Mouse (Mus musculus) CH12.LX (cell line): ENCODE data around the gene Zfp771. TPM values are rescaled to one million over a fixed set of nuclear protein-coding genes. Genes with fewer than 3 reads are reported as not detected.

ENCODE experiments used
- DNase-seq: peaks from one replicate; pipeline ENCODE4 v3.0.0-alpha.2; 2013; ENCODE audit errors: extremely low read depth
- H3K27ac ChIP-seq: 2 replicates; pipeline ENCODE4 v1.5.1; 2012; ENCODE audit warnings: low read depth, mild to moderate bottlenecking, control low read depth, moderate library complexity; ENCODE audit not compliant: insufficient read depth
- H3K27me3 ChIP-seq: replicated peaks from 2 replicates; pipeline ENCODE3; 2012; ENCODE audit warnings: inconsistent platforms
- H3K36me3 ChIP-seq, 2 experiments: replicated peaks in 1 of 2; 2 replicates each; pipeline versions ENCODE3 to v1.6.1; 2012; ENCODE audit warnings: inconsistent platforms in 1 of 2, low read length in 1 of 2, mild to moderate bottlenecking in 1 of 2, mixed read lengths in 1 of 2, moderate library complexity in 1 of 2; ENCODE audit not compliant: control insufficient read depth in 1 of 2, insufficient read depth in 1 of 2
- H3K4me1 ChIP-seq, 2 experiments: 2 replicates each; pipeline ENCODE4 v1.6.1; 2012; ENCODE audit warnings: inconsistent platforms in 1 of 2, moderate library complexity in 1 of 2; ENCODE audit not compliant: insufficient read depth in 2 of 2, control insufficient read depth in 1 of 2
- H3K4me2 ChIP-seq: 2 replicates; pipeline ENCODE4 v1.6.1; 2012; ENCODE audit warnings: low read depth, mild to moderate bottlenecking, control low read depth; ENCODE audit not compliant: poor library complexity, insufficient read depth, severe bottlenecking
- H3K4me3 ChIP-seq, 3 experiments: fragments of 150-350 bp in 1 of 3; sonication (generic) in 1 of 3; replicated peaks in 1 of 3; 2 replicates each; pipeline versions ENCODE3 to v1.5.1; 2011 to 2012; ENCODE audit warnings: low read depth in 2 of 3, low read length in 2 of 3, mild to moderate bottlenecking in 2 of 3, moderate library complexity in 2 of 3, control low read depth in 1 of 3, improper control_type of control experiment in 1 of 3, inconsistent platforms in 1 of 3, mixed read lengths in 1 of 3; ENCODE audit not compliant: poor library complexity in 1 of 3
- H3K79me2 ChIP-seq: replicated peaks from 2 replicates; pipeline ENCODE4 v1.6.1; 2012; ENCODE audit warnings: mild to moderate bottlenecking, moderate library complexity; ENCODE audit not compliant: control insufficient read depth, poor library complexity, insufficient read depth, severe bottlenecking; ENCODE audit errors: extremely low read depth
- H3K9ac ChIP-seq: 2 replicates; pipeline ENCODE4 v1.6.1; 2012; ENCODE audit warnings: low read depth, mild to moderate bottlenecking, control low read depth, moderate library complexity; ENCODE audit not compliant: insufficient read depth
- H3K9me3 ChIP-seq: replicated peaks from 2 replicates; pipeline ENCODE3; 2012; ENCODE audit warnings: low read length, inconsistent platforms, mixed read lengths
- BHLHE40 ChIP-seq: IDR thresholded peaks from 2 replicates; pipeline ENCODE4 v1.6.1; 2011; ENCODE audit warnings: mild to moderate bottlenecking, low read depth, low read length, improper control_type of control experiment
- CHD2 ChIP-seq: IDR thresholded peaks from 2 replicates; pipeline ENCODE4 v1.6.1; 2011; ENCODE audit warnings: low read length, improper control_type of control experiment
- CTCF ChIP-seq, 2 experiments: IDR thresholded peaks in 1 of 2; conservative IDR thresholded peaks in 1 of 2; 2 replicates each; pipeline ENCODE4 v1.5.1; 2011 to 2012; ENCODE audit warnings: low read depth in 2 of 2, low read length in 2 of 2, improper control_type of control experiment in 1 of 2, inconsistent platforms in 1 of 2, mild to moderate bottlenecking in 1 of 2, moderate library complexity in 1 of 2
- E2F4 ChIP-seq: IDR thresholded peaks from 2 replicates; pipeline ENCODE4 v1.6.1; 2011; ENCODE audit warnings: low read depth, low read length, improper control_type of control experiment; ENCODE audit not compliant: insufficient replicate concordance
- ELF1 ChIP-seq: IDR thresholded peaks from 2 replicates; pipeline ENCODE4 v1.6.1; 2014; ENCODE audit warnings: low read depth, mild to moderate bottlenecking, inconsistent platforms, low read length, improper control_type of control experiment
- EP300 ChIP-seq: IDR thresholded peaks from 2 replicates; pipeline ENCODE4 v1.6.1; 2011; ENCODE audit warnings: low read length, improper control_type of control experiment
- ETS1 ChIP-seq: conservative IDR thresholded peaks from 2 replicates; pipeline ENCODE4 v1.6.1; 2012; ENCODE audit warnings: low read depth, mild to moderate bottlenecking, inconsistent platforms, low read length, improper control_type of control experiment, moderate library complexity
- HCFC1 ChIP-seq: IDR thresholded peaks from 2 replicates; pipeline ENCODE4 v1.6.1; 2012; ENCODE audit warnings: low read depth, mild to moderate bottlenecking, inconsistent platforms, low read length, improper control_type of control experiment
- IRF4 ChIP-seq: IDR thresholded peaks from 2 replicates; pipeline ENCODE4 v1.6.1; 2014; ENCODE audit warnings: low read depth, mild to moderate bottlenecking, inconsistent platforms, low read length, improper control_type of control experiment
- JUND ChIP-seq: conservative IDR thresholded peaks from 2 replicates; pipeline ENCODE4 v1.6.1; 2011; ENCODE audit warnings: low read depth, low read length, improper control_type of control experiment
- KAT2A ChIP-seq: IDR thresholded peaks from 2 replicates; pipeline ENCODE4 v1.6.1; 2012; ENCODE audit warnings: low read length, improper control_type of control experiment, inconsistent platforms; ENCODE audit not compliant: insufficient replicate concordance
- MAFK ChIP-seq: IDR thresholded peaks from 2 replicates; pipeline ENCODE4 v1.6.1; 2011; ENCODE audit warnings: low read length, improper control_type of control experiment; ENCODE audit not compliant: insufficient replicate concordance
- MAX ChIP-seq: IDR thresholded peaks from 2 replicates; pipeline ENCODE4 v1.6.1; 2011; ENCODE audit warnings: low read length, improper control_type of control experiment
- MAZ ChIP-seq: IDR thresholded peaks from 2 replicates; pipeline ENCODE4 v1.6.1; 2012; ENCODE audit warnings: low read depth, mild to moderate bottlenecking, inconsistent platforms, low read length, improper control_type of control experiment, moderate library complexity
- MEF2A ChIP-seq: IDR thresholded peaks from 2 replicates; pipeline ENCODE4 v1.6.1; 2014; ENCODE audit warnings: low read depth, mild to moderate bottlenecking, inconsistent platforms, low read length, improper control_type of control experiment, borderline replicate concordance
- MXI1 ChIP-seq: IDR thresholded peaks from 2 replicates; pipeline ENCODE4 v1.6.1; 2011; ENCODE audit warnings: mild to moderate bottlenecking, low read depth, low read length, improper control_type of control experiment
- MYC ChIP-seq: IDR thresholded peaks from 2 replicates; pipeline ENCODE4 v1.6.1; 2011; ENCODE audit warnings: low read depth, mild to moderate bottlenecking, improper control_type of control experiment, low read length
- NELFE ChIP-seq: IDR thresholded peaks from 2 replicates; pipeline ENCODE4 v1.6.1; 2011; ENCODE audit warnings: low read depth, low read length, improper control_type of control experiment
- NRF1 ChIP-seq: IDR thresholded peaks from 2 replicates; pipeline ENCODE4 v1.6.1; 2014; ENCODE audit warnings: low read depth, mild to moderate bottlenecking, inconsistent platforms, low read length, improper control_type of control experiment, moderate library complexity
- POLR2A ChIP-seq: IDR thresholded peaks from 2 replicates; pipeline ENCODE4 v1.6.1; 2011; ENCODE audit warnings: low read depth, mild to moderate bottlenecking, improper control_type of control experiment, low read length
- RAD21 ChIP-seq: IDR thresholded peaks from 2 replicates; pipeline ENCODE4 v1.6.1; 2011; ENCODE audit warnings: low read depth, mild to moderate bottlenecking, low read length, improper control_type of control experiment, moderate library complexity
- SIN3A ChIP-seq: IDR thresholded peaks from 2 replicates; pipeline ENCODE4 v1.6.1; 2012; ENCODE audit warnings: low read length, improper control_type of control experiment, inconsistent platforms
- SMC3 ChIP-seq: IDR thresholded peaks from 2 replicates; pipeline ENCODE4 v1.6.1; 2011; ENCODE audit warnings: low read depth, low read length, improper control_type of control experiment
- TCF12 ChIP-seq: IDR thresholded peaks from 2 replicates; pipeline ENCODE4 v1.6.1; 2014; ENCODE audit warnings: low read depth, mild to moderate bottlenecking, inconsistent platforms, low read length, improper control_type of control experiment
- UBTF ChIP-seq: IDR thresholded peaks from 2 replicates; pipeline ENCODE4 v1.6.1; 2012; ENCODE audit warnings: low read depth, mild to moderate bottlenecking, inconsistent platforms, low read length, improper control_type of control experiment, moderate library complexity
- ZC3H11A ChIP-seq: IDR thresholded peaks from 2 replicates; pipeline ENCODE4 v1.6.1; 2012; ENCODE audit warnings: low read depth, mild to moderate bottlenecking, inconsistent platforms, low read length, improper control_type of control experiment
- dilution Hi-C: fragments of 300-500 bp; cut with MboI; formaldehyde crosslinking; loops from 2 replicates; pipeline ENCODE4 v1.14.3; 2020; ENCODE audit warnings: low sequenced_read_pairs; ENCODE audit not compliant: extremely low pct_unique_long_range_greater_than_20kb, extremely low pct_ligation_motif_present
- in situ Hi-C: fragments of 300-500 bp; cut with MboI; formaldehyde crosslinking; loops from 3 replicates; pipeline ENCODE4 v1.14.3; 2019; ENCODE audit warnings: low sequenced_read_pairs, low pct_ligation_motif_present, low pct_unique_long_range_greater_than_20kb, mixed read lengths
- polyA plus RNA-seq: library from polyadenylated mRNA; unstranded; fragments of >175 nt; gene quantifications from 2 replicates; pipeline ENCODE4 v1.2.1, GENCODE M21; 2012; ENCODE audit warnings: low read depth; ENCODE audit not compliant: insufficient read length
- total RNA-seq, 2 experiments: library from RNA; depleted of rRNA; stranded (reverse); fragments of 300-350 nt in 1 of 2; fragments of >200 nt in 1 of 2; gene quantifications; 2 replicates each; pipeline ENCODE4 v1.2.3; 2012 to 2014

Zfp771 gene
- total and polyA plus RNA-seq, 3 experiments, result 26.5 to 35.5 (median 27.0) TPM

GRCm38 (mm10) chr7:127278311-127278710 is 34.2 kb downstream of the Zfp771 start:
- Histone ChIP-seq H3K79me2 (peaks cover 5% of the 10 kb centered on the region), H3K9me3 (no peaks in the 10 kb centered on the region), H3K9ac (peak overlapping the region; percentile 79), H3K4me2 (peak overlapping the region; percentile 80), H3K27ac (peak overlapping the region; percentile 82), H3K4me3 (peak overlapping the region; percentile 36 to 48 (median 37)), H3K4me1 (peaks cover 33 to 76% of the 10 kb centered on the region in 2 experiments), H3K36me3 (no peaks in the 10 kb centered on the region), H3K27me3 (no peaks in the 10 kb centered on the region)
- TF ChIP-seq EP300 (no peak), MAX (peak; percentile 96), IRF4 (peak; percentile 71), JUND (0 out of 2 replicates have a peak, but pooled peaks have one; percentile 43), HCFC1 (peak; percentile 50), BHLHE40 (peak; percentile 87), SIN3A (peak; percentile 97), TCF12 (peak; percentile 66), CHD2 (no peak), MXI1 (peak; percentile 97), MYC (peak; percentile 99), CTCF (conservative IDR thresholded peaks at IDR 0.05 in 1 of 2, IDR thresholded peaks at IDR 0.05 in 1 of 2; ENCODE audit: low read depth in 2 of 2, low read length in 2 of 2) (peak; percentile 13 to 88; a peak in 2 of 4 replicates), POLR2A (no peak; the same call in 1 of the 2 replicates), ZC3H11A (no peak), MAFK (0 out of 2 replicates have a peak, but pooled peaks have one; percentile 10), RAD21 (peak; percentile 68), NRF1 (peak; percentile 50), UBTF (no peak), ELF1 (peak; percentile 79), MAZ (peak; percentile 85), MEF2A (peak; percentile 69), ETS1 (peak; percentile 56; the same call in 1 of the 2 replicates), KAT2A (no peak), SMC3 (peak; percentile 82), E2F4 (0 out of 2 replicates have a peak, but pooled peaks have one; percentile 31), NELFE (peak; percentile 73)
- in situ Hi-C loops, result no loop called here
- dilution Hi-C loops, result no loop called here
- peak; percentile 80 for DNase-seq
